Mouse (Mus musculus) liver, adult 2 months (tissue): ENCODE results near the gene Notch2.

Experiments
- CTCF ChIP-seq: fragments of 200-500 bp; IDR thresholded peaks from 2 replicates; pipeline ENCODE4 v1.5.1; 2011; ENCODE audit warnings: low read depth, low read length, control low read depth
- POLR2A ChIP-seq: fragments of 200-500 bp; IDR thresholded peaks from 2 replicates; pipeline ENCODE4 v1.6.1; 2011; ENCODE audit warnings: low read length, control low read depth; ENCODE audit not compliant: insufficient read depth; ENCODE audit errors: extremely low read depth

DNA sequence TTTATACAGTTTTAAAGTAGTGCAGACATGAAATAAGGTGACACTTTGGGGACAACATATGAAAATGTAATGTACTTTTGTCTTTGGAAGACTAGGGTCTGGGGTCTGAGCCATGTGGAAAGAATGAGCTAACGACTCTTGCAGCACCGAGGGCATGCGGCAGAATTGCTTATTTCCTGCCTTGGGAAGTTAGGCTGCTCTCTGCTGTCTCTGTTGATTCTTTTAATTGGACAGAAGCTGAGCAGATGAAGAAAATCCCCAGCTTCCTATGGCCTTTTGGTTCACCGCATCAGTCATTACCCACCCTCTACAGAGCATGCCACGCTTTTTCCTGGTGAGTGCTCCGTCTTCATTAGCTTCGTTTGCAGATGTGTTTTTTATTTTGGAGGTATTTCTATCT, 23.8 kb downstream of the Notch2 start:
- TF ChIP-seq CTCF (no peak), POLR2A (no peak)
